Mouse (Mus musculus): ENCODE data around the gene C8b.
A peak's percentile ranks its signal among the peaks of the same experiment; 100 is the strongest.

Gene C8b

DNA sequence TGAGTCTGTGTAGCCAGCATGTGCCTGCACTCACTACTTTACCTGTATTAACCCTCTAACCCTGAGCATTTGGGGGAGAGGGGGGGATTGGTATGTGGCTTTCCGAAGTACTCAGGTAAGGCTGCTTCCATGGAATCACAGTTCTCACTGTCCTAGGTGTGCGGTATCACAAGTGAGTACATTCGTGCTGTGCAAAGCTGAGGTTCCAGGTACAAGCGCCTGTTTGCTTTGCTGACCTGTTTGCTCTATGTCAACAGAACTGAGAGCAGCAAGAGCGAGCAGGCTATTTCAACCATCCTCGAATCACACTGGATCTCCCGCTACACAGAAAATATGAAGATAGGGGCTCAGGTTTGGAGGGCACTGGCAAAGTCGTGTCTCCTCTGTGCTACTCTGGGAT is at the start of gene C8b:
Gene C8b, plus strand, starts transcription at position 253 of the 400 bp plus-strand sequence.
- DNase-seq: peak; percentile 15

DNA sequence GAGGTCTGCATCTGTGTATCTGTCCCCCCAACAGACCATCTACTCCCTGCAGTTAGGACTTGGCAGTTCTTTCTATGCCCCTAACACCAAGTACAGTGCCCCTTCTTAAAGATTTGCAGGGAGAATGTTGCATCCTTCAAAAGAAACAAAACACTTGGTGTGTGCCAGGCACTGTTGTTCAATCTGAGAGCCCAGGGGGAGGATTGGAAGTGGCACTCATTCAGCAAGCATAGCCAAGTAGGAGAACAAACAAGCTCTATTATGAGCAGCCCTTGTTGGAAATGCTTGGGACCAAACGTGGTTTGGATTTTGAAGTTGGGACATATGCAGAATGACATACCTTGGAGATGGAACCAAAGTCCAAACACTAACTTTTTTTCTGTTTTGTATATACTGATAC is 49.6 kb upstream of the C8b start:
- no peak for DNase-seq

DNA sequence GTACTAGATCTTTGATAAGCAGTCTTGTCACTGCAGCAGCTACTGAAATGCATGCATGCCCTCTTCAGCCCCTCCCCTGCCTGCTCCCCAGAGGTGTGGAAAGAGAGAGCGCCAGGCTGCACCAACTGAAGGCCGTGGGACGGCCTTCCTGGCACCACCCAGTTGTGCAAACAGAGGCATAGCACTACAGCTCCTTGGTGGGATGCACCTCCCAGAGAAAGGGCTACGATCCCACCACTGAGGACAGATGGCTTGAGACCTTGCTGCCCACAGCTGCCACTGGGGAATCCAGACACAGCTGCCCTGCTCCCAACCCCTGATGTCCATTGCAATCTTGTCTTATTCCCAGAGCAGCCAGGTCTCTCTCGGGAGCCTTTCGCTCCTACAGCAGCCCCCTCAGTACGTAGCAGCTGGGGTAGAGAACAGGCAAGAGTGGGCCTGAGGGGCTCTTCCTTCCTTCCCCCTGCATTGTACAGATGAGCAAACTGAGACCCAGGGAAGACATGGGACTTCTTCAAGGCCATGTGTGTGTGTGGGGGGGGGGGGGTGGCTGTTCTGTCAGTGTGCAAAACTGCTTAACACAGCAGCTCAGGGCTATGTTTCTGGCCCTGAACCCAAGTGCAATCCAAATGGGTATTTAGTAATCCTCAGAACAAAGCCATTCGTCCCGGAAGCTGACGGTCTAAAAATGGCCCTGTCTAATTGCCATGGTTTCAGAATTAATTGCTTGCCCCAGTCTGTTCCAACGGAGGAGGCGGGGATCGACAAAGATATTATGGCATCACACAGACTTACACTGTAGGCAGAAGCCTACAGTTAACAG is 46.9 kb upstream of the C8b start:
- DNase-seq: no peak

DNA sequence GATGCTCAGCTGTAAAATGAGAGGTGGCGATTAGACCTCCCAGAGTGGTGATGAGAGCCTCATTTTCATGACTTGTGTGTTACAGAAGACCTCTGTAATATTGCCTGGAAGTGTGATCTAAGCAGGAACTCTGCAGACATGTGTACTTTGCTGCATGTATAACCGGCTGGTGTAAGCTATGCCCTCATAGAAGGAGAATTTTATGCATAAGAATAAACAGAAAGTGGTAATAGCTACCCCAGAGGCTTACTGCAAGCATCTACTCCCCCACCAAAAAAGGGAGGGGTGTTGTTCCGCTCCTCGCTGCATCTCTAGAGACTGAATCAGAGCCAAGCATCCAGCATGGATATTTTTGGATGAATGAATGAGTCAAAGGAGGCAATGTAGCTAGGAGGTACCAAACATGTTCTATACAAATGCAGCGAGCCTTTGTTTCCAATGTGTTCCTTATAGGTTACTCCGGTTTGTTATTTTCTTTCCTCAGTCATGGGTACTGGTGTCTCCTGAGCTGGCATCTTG is 42.5 kb upstream of the C8b start:
- DNase-seq: no peak

DNA sequence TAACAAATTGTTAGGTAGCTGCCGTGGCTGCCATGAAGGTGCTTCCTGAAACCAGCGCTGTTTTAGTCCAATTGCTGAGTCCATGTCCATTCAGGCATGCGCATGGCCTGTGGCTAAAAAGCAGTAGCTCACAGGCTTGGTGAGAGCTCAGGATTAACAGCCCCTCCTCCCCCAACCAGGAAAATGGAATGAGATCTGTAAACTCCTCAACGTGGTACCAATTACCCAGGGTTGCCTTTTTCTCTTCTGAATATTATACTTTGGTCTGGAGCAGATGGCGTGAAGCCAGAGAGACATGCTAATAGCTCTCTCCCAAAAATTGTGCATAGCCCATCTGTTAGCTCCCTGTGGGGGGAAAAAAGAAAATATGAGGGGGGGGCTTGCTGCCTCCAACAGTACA is 41.9 kb upstream of the C8b start:
- no peak for DNase-seq

DNA sequence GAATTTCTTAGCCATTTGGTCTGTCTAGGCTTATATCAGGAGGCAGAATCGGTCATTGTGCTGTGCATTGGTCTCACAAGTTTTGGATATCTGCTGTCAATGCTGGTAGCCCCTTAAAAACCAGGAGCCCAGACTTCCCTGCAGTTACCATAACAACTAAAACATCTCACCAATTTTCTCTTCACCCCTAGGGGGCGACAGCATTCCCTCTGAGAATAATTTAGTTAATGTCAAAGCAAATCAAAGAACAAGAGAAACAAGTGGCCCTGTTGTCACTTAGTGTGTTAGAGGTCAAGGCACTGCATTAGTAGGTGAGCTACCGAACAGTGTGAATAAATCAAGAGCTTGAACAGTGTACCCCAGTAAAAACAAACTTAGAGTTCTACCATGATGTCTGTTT is 40.4 kb upstream of the C8b start:
- no peak for DNase-seq

DNA sequence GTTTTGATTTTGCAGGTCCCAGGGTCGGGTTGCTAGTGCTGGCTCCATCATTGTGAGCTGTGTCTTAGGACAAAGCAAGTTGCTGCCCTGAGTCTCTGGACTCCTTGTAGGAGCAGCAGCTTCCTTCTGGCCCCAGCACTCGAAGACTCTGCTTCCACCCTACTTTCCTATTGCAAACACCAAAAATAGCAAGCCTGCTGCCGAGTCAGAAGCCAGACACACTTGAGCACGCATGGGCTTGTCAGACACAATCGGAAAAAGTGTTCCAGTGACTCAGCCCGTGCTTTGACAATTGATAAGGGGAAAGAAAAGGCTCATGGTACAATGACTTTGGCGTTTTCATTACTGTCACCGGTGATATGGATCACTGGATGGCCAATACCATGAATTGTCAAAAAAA is 36.9 kb upstream of the C8b start:
- no peak for DNase-seq

DNA sequence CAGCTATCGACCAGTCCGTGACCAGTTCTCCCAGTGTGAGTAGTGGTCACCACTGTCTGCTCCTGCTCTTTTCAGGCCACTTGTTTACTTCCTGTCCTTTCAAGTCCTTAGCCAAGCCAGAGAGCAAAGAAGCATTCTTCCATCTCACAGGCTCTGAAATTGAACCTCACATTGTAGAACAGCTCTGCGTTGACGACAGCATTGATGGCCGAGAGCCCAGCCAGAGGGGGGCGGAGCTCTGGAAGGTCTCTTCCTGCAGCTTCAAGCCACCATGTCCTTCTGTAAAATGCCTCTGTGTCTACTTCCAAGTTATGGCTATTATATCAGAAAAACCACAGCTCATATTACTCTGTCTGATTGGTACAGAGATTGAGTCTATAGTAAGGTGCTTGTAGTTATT is 19.6 kb upstream of the C8b start:
- no peak for DNase-seq

DNA sequence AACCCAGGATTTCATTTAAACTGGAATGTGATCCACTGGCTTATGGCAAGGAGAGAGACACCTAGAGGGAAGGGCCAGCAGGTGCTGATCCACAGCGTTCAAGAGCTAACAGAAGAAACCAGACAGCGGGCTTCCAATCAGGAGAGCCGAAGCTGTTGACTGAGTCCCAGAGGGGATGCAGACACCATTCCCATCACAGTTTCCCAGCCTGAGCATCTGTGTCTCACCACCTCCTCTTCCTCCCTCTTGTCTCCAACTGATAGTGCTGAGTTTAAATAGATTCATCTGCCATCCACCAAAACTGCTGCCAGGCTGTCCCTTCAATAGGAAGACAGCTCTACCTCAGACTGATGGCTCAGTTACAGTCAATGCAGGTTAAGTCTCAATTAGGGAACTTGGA is 12.0 kb upstream of the C8b start:
- no peak for DNase-seq

DNA sequence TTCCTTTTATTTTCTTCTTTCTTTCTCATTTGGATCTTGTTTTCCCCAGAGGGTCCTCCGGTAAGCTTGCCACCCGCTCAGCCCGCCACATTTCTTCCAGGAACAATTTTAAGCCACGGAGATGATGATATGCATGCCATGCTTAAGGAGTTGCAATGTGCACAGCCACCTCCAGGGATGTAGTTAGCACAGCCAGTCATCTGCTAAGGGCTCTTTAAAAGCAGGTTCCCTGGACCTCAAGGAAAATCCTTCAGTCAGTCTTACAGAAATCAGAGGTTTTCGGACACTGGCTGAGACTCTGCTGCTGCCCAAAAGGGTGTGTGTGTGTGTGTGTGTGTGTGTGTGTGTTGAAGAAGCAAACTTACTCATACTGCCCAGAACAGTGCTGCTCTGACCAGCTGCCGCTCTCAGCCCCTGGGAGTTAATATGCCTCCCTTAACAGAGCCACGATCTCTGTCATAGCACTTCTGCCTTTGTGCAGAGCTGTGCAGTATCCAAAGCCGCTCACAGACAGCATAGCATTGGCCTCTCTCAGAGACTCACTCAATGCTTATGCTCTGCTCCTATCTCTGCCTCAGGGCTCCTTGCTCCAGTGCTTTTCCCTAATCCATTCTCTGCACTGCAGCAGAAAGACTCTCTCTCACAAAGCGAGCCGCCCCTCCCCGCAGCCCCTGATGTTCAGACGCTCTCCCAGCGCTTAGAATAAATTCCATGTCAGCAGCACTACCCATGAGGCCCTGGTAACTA is 5.1 kb upstream of the C8b start:
- DNase-seq: no peak

DNA sequence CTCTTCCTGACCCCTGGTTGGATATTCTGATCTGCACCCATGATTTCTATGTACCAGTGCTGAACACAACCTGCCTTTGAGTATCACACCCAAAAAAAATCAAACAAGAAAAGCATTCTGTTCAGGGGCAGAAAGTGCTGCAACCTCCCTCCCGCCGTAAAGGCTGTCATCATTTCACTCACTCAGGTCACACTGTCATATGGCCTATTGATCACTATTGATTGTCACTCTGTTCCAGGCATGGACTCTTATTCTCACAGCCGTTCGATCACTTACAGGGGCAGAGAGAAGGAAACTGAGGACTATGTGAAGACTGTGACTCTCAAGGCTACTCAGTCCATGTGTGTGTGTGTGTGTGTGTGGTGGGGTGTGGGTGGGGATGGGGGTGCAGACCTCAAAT is 2.1 kb downstream of the C8b start:
- DNase-seq: no peak

DNA sequence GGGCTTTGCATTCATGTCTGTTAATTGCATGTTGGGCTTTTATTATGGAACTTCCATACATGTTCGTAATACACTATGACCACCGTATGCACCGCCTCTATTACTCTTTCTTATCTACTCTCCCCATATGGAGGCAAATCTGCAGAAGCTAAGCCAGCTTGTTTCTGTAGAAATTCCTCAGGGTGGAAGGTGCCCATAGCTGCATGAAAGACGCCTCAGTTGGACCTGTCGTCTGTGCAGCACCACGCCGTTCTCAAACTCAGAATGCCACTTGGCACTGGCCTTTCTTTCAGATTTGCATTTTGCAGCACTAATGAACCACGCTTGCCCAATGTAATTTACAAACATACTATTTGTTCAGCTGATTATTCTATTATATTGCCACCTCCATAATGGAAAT is 3.5 kb downstream of the C8b start:
- DNase-seq: no peak

DNA sequence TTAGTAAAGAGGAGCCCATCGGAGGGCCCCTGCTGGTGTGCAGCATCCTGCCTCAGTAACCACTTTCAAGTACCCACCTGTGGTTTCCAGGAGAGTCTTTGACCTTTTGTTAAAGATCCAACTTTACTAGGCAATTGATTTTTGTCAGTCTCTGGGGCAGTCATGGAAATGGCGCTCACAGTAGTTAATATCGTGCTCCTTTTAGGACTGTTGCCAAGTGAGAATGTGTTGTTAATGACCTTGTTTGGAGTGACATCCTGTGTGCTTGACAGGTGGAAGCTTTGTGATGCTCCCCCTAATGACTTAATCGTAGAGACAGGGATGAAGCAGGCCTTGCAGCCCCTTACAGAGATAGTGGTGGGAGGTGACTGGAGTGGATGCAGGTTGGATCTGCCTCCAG is 4.2 kb downstream of the C8b start:
- no peak for DNase-seq

DNA sequence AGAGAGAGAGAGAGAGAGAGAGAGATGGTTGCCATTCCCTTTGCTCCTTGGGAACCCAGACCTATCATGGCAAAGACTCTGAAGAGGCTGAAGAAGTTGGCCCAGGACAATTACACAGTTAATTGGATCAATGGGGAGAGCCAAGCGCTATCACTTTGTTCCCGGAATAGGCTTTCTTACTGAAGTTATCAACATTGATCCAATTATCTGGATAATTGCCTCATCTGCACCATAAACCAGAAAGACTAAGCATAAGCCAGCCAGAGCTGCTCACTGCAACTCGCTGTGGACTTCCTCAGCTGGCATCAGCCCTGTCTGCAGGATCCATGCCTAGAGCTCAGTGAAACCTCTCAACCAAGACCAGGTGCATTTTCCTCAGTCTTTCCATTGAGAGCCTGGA is 9.5 kb downstream of the C8b start:
- no peak for DNase-seq

DNA sequence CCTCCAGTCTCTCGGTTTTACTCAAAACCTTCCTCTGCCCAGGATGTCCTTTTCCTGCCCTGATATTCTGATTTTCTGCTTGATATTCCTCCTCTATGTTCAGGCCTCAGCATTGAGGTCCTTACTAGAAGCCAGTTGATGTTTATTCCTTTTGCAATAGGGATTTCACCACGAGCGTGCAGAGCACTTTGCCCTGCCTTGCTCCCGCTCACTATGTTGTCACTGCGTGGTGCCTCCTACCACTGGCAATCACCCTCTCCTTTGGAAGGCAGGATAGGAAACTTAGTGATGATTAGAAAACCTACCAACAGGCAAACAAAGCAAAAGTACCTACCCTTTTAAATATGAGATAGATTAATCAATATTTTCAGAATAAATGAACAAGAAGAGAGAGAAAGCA is 13.3 kb downstream of the C8b start:
- DNase-seq: peak; percentile 7

DNA sequence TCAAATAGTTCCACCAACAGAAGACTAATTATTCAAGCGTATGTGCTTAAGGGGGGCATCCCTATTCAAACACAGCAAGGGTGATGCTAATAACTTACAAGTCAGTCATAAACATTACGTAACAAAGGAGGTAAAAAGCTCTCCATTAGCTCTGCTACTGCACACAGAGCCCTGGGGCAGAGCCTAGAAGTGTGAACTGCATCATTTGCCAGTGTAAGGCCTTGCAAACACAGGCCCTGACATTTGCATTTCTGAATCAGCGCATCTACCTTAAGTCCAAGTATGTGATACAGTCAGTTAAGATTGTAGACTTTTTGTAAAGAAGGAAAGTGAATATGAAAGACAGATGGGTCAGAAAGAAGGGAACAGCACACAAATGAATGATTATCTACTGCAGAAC is 15.3 kb downstream of the C8b start:
- DNase-seq: no peak

DNA sequence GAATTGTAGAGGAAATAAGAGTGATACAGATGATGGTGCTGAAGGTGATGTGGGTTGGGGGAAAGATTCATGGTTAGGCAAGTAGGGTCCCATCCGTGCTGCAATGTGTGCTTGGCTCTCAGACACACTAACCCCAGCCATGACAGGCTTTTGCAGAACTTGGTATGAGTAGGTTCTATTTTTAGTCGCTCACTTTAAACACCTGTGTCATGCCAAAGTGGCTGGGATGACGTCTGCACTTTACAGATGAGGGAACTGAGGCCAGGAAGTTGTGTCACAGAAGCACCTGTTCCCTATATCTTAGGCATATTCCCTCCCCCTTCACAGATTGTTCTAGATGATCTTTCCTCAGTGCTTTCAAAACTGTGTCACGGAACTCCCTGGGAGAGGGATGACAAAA is 16.2 kb downstream of the C8b start:
- DNase-seq: no peak

DNA sequence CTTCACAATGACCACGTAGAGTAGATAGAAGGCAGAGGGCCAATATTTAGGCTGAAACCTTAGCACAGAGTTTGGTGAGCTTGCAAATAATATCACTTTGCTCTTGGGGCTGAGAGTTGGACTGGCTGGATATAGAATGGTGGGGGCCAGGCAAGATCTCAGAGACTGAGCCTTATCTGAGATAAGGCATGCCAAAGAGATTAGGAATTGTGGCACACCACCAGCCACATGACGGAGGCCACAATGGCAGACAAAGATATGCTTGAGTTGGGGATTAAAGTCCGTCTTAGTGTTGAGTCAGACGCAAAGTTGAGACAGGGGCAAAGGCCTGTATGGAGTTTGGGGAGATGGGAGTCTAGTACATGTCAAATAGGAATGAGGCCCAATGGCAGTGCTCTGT is 26.0 kb downstream of the C8b start:
- no peak for DNase-seq

DNA sequence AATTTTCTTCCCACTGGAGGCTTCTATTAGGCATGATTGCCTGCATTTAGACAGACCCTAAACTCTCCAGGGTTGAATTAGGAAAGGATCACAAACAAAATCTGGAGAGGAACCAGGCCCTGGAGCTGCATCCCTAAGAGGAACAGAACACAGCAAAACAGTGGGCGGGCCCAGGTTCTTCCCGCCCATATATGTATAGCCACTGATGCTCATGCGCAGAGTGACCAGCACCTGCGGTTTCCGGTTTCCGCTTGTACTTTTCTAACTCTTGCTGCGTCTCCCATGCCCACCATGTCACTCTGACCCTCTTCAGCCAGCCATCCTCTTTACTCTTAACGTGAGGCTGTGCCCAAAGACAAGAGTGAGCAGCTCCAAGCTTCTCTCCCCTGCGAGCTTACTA is 32.8 kb downstream of the C8b start:
- no peak for DNase-seq

DNA sequence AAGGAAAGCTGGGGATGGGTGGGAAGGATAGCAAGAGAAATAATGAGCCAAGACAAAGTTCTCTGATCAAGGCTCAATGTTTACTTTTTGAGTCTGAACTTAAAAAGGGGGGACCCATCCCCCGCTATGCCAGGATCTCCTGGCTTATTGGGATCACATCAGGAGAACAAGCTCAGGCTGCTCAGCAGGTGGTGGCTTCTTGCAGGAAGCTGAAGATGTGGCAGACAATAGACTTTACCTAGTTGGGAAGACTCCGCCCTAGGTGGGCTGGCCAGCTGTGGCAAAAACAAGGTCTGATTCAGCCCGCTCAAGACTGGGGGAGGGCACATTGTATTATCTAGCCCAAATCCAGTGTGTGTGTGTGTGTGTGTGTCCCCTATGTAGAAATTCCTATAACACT is 35.5 kb downstream of the C8b start:
- DNase-seq: no peak

DNA sequence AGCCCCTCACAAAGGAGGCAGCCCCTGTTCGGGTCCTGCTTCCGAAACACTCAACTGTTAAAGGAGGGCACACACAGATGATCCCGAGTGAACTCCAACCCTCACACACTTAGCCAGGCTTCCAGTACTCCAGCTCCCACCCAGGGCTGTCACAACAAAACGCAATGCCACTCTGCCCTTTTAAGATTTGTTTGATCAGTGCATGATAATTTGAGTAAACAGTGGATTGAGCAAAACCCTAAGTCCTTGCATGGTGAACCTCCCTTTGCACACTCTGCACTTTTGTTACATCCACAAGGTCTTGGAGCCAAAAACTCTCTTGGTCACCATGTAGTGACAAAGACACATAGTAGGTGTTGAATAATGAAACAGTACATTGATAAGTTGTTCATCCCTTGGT is 38.0 kb downstream of the C8b start:
- no peak for DNase-seq

DNA sequence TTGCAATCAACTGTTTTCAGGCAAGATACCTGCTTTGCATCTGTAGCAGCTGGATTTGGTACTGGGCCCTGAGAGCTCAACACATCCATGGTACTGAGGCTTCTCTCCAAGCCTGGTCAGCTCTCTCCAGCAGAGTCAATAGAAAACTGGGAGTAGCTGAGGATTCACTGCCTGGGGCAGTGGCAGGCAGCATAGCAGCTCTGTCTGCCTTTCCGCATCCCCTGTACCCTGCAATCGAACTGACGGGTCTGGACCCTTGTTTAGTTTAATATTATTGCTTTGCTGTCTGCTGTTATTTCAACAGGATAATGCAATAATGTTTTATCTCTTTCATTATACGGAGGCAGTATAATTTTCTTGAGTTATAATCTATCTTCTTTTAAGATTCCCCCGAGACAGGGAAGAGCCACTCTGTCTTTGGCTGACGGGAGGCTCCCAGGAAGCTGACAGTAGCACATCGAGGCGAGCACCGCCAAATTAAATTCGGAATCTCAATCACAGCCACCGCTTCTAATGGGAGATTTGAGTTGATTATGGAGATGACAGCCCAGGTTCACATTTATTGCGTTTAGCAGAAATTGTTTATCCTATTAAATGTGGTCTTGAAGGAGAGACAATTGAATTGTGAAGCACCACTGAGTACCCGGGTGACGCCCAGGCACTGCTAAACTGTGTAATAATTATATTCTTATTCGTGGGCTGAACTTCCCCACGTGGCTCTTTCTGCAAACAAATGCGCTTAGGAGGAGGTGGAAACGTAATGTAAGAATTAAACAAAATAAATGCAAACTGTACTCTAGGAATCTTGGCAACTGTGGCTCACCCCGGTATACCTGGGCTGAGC is 39.5 kb downstream of the C8b start:
- no peak for DNase-seq

DNA sequence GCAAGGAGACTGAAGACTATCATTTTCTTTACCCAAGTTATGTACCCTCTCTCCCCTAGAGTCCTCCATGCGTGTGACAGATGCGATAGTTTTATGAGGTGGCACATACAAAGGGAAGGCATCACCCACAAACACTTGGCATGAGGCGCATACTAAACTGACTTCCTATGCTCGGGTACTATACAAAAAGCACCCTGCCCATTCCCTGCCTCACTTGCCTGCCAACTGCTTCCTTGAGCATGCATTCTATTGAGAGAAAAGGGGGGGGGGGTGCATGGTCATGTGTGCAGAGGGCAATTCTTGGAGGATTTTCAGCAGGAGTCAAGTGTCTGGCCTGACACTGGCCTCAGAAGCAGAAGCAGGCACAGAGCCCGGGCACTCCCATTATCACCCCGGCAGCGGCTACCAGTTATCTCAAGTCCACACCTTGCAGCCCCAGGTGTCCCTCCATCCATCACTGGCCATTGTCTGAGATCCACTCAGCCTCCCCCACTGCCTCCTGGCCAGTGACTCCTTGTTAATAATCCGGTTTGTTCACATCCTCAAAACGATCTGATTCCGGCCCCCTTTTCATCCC is 44.7 kb downstream of the C8b start:
- no peak for DNase-seq

All from liver (tissue).